Mouse (Mus musculus): ENCODE measurements around the gene Snapc1.
A peak's percentile ranks its signal among the peaks of the same experiment; 100 is the strongest.

Snapc1 gene

GRCm38 (mm10) chr12:73996906-73997296, 32.6 kb downstream of the Snapc1 start:
- DNase-seq (ENCODE audit: low read depth), result no peak

- DNase-seq (ENCODE audit: low read depth), result no peak
These were observed 33.2 kb downstream of the Snapc1 start, which contains the start of gene Syt16 for GRCm38 (mm10) chr12:73997297-73998127. Gene Syt16 (plus strand): TSS chr12:73997661.

GRCm38 (mm10) chr12:73998128-73998456, 33.8 kb downstream of the Snapc1 start:
- no peak for DNase-seq (ENCODE audit: low read depth)

- DNase-seq (ENCODE audit: low read depth), result no peak
These were observed 38.2 kb downstream of the Snapc1 start for GRCm38 (mm10) chr12:74002449-74002848.

- DNase-seq (ENCODE audit: low read depth), result peak; percentile 64
These were observed 45.2 kb downstream of the Snapc1 start for GRCm38 (mm10) chr12:74009448-74009911.

GRCm38 (mm10) chr12:74013739-74014138, 49.5 kb downstream of the Snapc1 start:
- DNase-seq (ENCODE audit: low read depth), result peak; percentile 58

- DNase-seq (ENCODE audit: low read depth), result peak; percentile 61
These were observed 50.5 kb downstream of the Snapc1 start for GRCm38 (mm10) chr12:74014739-74015270.

- DNase-seq (ENCODE audit: low read depth), result no peak
These were observed 51.2 kb downstream of the Snapc1 start for GRCm38 (mm10) chr12:74015491-74015890.

GRCm38 (mm10) chr12:74023260-74023659, 59.0 kb downstream of the Snapc1 start:
- DNase-seq (ENCODE audit: low read depth), result no peak

GRCm38 (mm10) chr12:74024912-74025311, 60.6 kb downstream of the Snapc1 start:
- DNase-seq (ENCODE audit: low read depth), result no peak

Measured in 416B (cell line).